Mouse (Mus musculus) liver, embryonic 14.5 days (tissue): ENCODE measurements at regions not wholly inside any gene's neighbourhood (a gene's known extent, or its start where the extent isn't known, plus 50 kb on each side); places are given as distances from the start of the nearest gene placed in this dataset.

Experiments
- ATAC-seq: fragments of 200-750 bp; cut with Nextera tagmentation; 2 replicates; pipeline ENCODE4 v1.8.0; 2017; ENCODE audit warnings: moderate number of reproducible peaks, mild to moderate bottlenecking, moderate library complexity; ENCODE audit not compliant: insufficient read depth
- DNase-seq, 3 experiments: peaks; one replicate each; pipeline ENCODE4 v3.0.0-alpha.2; 2012 to 2013; ENCODE audit warnings: low read depth in 3 of 3, low spot score in 3 of 3
- H3K27ac ChIP-seq: fragments of 300-500 bp; sonication (generic); 2 replicates; pipeline ENCODE4 v1.5.1; 2014; ENCODE audit warnings: moderate library complexity, mild to moderate bottlenecking, control low read depth, inconsistent platforms
- H3K27me3 ChIP-seq: fragments of 300-500 bp; sonication (generic); 2 replicates; pipeline ENCODE4 v1.6.1; 2014; ENCODE audit warnings: mild to moderate bottlenecking, low read length, moderate library complexity; ENCODE audit not compliant: control insufficient read depth, insufficient read depth
- H3K36me3 ChIP-seq: fragments of 300-500 bp; sonication (generic); replicated peaks from 2 replicates; pipeline ENCODE4 v1.6.1; 2014; ENCODE audit warnings: low read depth; ENCODE audit not compliant: control insufficient read depth, insufficient read depth
- H3K4me1 ChIP-seq, 2 experiments: fragments of 200-500 bp in 1 of 2; fragments of 300-500 bp in 1 of 2; sonication (generic) in 1 of 2; replicated peaks; 2 replicates each; pipeline ENCODE4 v1.6.1; 2012 to 2014; ENCODE audit warnings: antibody characterized with exemption in 1 of 2, inconsistent platforms in 1 of 2, low read length in 1 of 2; ENCODE audit not compliant: control insufficient read depth in 2 of 2, insufficient read depth in 2 of 2
- H3K4me2 ChIP-seq: fragments of 300-500 bp; sonication (generic); 2 replicates; pipeline ENCODE4 v1.6.1; 2014; ENCODE audit warnings: low read depth, mild to moderate bottlenecking, control low read depth, moderate library complexity
- H3K4me3 ChIP-seq, 2 experiments: fragments of 200-500 bp in 1 of 2; fragments of 300-500 bp in 1 of 2; sonication (generic) in 1 of 2; 2 replicates each; pipeline ENCODE4 v1.5.1; 2012 to 2014; ENCODE audit warnings: low read depth in 2 of 2, low read length in 2 of 2, mild to moderate bottlenecking in 2 of 2, control low read depth in 1 of 2, inconsistent platforms in 1 of 2, moderate library complexity in 1 of 2; ENCODE audit not compliant: insufficient read depth in 1 of 2
- H3K9ac ChIP-seq: fragments of 300-500 bp; sonication (generic); replicated peaks from 2 replicates; pipeline ENCODE4 v1.6.1; 2014; ENCODE audit warnings: mild to moderate bottlenecking, control low read depth, moderate library complexity
- H3K9me3 ChIP-seq: fragments of 300-500 bp; sonication (generic); 2 replicates; pipeline ENCODE4 v1.6.1; 2016; ENCODE audit warnings: low read length, mixed read lengths; ENCODE audit not compliant: control insufficient read depth
- CTCF ChIP-seq: IDR thresholded peaks from 2 replicates; pipeline ENCODE4 v1.5.1; 2016; ENCODE audit warnings: antibody characterized with exemption, low read depth, control low read depth
- EP300 ChIP-seq: IDR thresholded peaks from 2 replicates; pipeline ENCODE4 v1.6.1; 2016; ENCODE audit warnings: antibody characterized with exemption, low read depth
- WGBS: fragments of 180-500 bp; shearing (Covaris S2); extraction: QIAGEN DNeasy Blood & Tissue Kit; methylation state at CpG from one replicate; pipeline ENCODE4 v1.1.7; 2014; ENCODE audit not compliant: insufficient replicate concordance; 5-methylcytosine and 5-hydroxymethylcytosine counted together

DNA sequence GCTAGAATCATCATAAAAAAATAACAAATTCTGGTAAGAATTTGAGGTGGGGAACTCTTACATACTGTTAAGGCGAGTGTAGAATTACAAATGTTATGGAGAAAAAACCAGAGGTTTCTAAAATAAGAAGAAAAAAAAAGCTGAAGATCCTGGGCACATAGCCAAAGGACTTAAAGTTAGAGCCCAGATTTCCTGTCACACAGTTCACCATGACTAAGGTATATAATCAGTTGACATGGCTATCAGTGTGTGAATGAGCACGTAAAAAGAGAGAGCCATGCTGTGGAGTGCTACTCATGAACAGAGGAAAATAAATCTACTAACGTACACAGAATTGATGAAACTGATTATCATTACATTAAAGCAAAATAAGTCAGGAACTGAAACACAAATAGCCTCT is 715.1 kb downstream of the Pdcd6ip start:
- 41% methylated on average over 3 of the region's 3 CpGs for WGBS
- Histone ChIP-seq H3K4me2 (no peak overlapping the region), H3K36me3 (no peaks in the 10 kb centered on the region), H3K9ac (no peak overlapping the region), H3K27me3 (no peaks in the 10 kb centered on the region), H3K9me3 (no peaks in the 10 kb centered on the region), H3K4me3 (no peak overlapping the region), H3K4me1 (peaks cover 17 to 28% of the 10 kb centered on the region in 2 experiments), H3K27ac (no peak overlapping the region)
- TF ChIP-seq EP300, result no peak
- TF ChIP-seq CTCF, result no peak
- no peak for ATAC-seq
- no peak for DNase-seq

DNA sequence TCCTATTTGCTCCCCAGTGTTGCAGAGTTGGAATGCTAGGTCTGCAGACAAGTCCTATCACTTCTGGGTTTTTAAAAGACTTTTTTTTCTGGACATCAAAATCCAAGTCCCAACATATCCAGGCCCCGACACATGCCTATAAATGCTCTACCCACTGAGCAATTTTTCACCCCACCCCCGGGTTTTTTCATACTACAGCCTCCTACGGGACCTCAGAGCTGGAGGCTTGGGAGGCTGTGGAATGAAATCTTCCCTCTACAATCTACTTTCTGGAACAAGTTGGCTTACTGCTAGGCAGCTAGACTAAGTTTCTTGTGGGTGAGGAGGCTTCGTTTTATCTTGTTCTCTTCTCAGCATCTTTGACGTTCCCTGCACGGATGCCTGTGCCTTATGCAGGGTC is 724.7 kb downstream of the Pdcd6ip start:
- no peak overlapping the region for H3K4me2 ChIP-seq
- 68% methylated on average over 6 of the region's 6 CpGs for WGBS
- no peaks in the 10 kb centered on the region for H3K4me1 ChIP-seq
- DNase-seq, result no peak
- no peak overlapping the region for H3K27ac ChIP-seq
- H3K9me3 ChIP-seq, result no peaks in the 10 kb centered on the region
- no peak for TF ChIP-seq CTCF
- TF ChIP-seq EP300, result no peak
- H3K27me3 ChIP-seq, result no peaks in the 10 kb centered on the region
- no peak overlapping the region for H3K4me3 ChIP-seq
- no peak for ATAC-seq
- no peak overlapping the region for H3K9ac ChIP-seq
- H3K36me3 ChIP-seq, result no peaks in the 10 kb centered on the region

DNA sequence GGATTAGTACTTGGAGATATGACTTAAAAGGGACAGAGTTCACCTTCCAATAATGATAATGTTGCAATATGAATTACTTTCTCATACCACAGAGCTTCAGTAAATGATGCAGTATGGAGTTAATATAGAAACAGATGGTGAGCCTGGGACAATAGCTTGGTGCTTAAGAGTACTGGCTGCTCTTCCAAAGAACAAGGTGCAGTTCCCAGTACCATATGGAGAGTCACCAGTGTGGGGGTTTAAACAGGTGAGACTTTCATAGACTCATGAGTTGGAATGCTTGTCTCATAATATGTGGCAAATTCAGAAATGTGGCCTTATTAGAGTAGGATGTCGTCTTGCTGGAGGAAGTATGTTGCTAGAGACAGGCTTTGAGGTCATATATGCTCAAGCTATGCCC is 715.8 kb upstream of the Arpp21 start:
- no peaks in the 10 kb centered on the region for H3K36me3 ChIP-seq
- H3K9me3 ChIP-seq, result no peaks in the 10 kb centered on the region
- ATAC-seq (no peak), DNase-seq (no peak)
- no peak overlapping the region for H3K4me3 ChIP-seq
- H3K9ac ChIP-seq, result no peak overlapping the region
- no peak for TF ChIP-seq CTCF
- TF ChIP-seq EP300, result no peak
- 0 out of 4 replicates have a peak, but pooled peaks cover 0 to 3% of the 10 kb centered on the region in 2 experiments for H3K4me1 ChIP-seq
- H3K4me2 ChIP-seq, result no peak overlapping the region
- 50% methylated on average over 1 of the region's 1 CpGs for WGBS
- no peak overlapping the region for H3K27ac ChIP-seq
- H3K27me3 ChIP-seq, result no peaks in the 10 kb centered on the region

DNA sequence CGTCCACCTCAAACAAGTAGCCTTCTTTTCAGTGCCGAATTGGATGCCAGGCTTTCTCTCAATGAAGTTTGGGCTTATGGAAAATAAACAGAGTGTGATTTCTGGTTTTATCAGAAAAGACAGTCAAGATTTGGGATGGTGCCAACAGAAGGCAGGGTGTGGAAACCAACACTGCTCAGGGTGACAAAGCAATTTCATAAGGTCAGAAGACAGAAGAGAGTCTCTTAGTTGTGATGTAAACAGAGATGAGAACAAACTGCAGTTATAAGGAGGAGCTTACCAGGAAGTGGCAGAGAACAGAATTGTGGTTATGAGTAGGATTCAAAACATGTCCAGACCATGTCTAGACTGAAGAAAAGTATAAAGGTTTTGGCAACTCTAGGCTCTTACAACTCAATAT is 714.3 kb upstream of the Arpp21 start:
- DNase-seq, result no peak
- H3K27me3 ChIP-seq, result no peaks in the 10 kb centered on the region
- no peak overlapping the region for H3K4me3 ChIP-seq
- no peak overlapping the region for H3K27ac ChIP-seq
- no peaks in the 10 kb centered on the region for H3K9me3 ChIP-seq
- TF ChIP-seq EP300 (no peak), CTCF (no peak)
- 49% methylated on average over 2 of the region's 2 CpGs for WGBS
- H3K4me2 ChIP-seq, result no peak overlapping the region
- H3K4me1 ChIP-seq, result 0 out of 4 replicates have a peak, but pooled peaks cover 0 to 3% of the 10 kb centered on the region in 2 experiments
- H3K36me3 ChIP-seq, result no peaks in the 10 kb centered on the region
- no peak overlapping the region for H3K9ac ChIP-seq
- peak; percentile 54; the same call in 1 of the 2 replicates for ATAC-seq

DNA sequence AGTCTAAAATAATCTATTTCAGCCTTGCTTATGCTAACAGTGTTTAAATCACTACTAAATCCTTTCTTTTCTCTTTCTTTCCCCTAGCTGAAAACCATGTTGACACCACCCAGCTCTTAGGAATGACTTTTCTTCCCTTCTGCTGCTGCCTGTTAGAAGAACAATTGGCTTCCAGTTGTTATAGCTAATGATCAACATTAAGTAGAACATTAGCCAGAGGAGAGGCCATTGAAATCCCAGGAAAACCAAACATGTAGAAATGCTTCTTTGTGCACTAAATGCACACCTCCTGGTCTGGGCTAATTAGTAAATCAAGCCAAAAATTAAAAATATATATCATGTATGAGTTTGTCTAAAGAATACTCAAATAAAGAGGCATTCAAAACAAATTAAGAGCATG is 703.0 kb upstream of the Arpp21 start:
- DNase-seq (no peak), ATAC-seq (no peak)
- Histone ChIP-seq H3K27ac (no peak overlapping the region), H3K4me2 (no peak overlapping the region), H3K36me3 (no peaks in the 10 kb centered on the region), H3K4me3 (no peak overlapping the region), H3K4me1 (no peaks in the 10 kb centered on the region), H3K9me3 (no peaks in the 10 kb centered on the region), H3K9ac (no peak overlapping the region), H3K27me3 (no peaks in the 10 kb centered on the region)
- TF ChIP-seq EP300, result no peak
- TF ChIP-seq CTCF, result no peak
